Mouse (Mus musculus) neural tube, embryonic 13.5 days (tissue): Measurements from ENCODE around the gene Chid1. TPM values are rescaled to one million over a fixed set of nuclear protein-coding genes. Genes with fewer than 3 reads are reported as not detected.

Source experiments
- ATAC-seq: fragments of 200-750 bp; cut with Nextera tagmentation; 2 replicates; pipeline ENCODE4 v1.8.0; 2017; ENCODE audit warnings: low read depth, mild to moderate bottlenecking, moderate TSS enrichment, moderate library complexity
- H3K27ac ChIP-seq: fragments of 300-500 bp; sonication (generic); replicated peaks from 2 replicates; pipeline ENCODE4 v1.5.1; 2015; ENCODE audit warnings: moderate library complexity, mild to moderate bottlenecking, inconsistent platforms
- H3K27me3 ChIP-seq: fragments of 300-500 bp; sonication (generic); 2 replicates; pipeline ENCODE4 v1.6.1; 2015; ENCODE audit warnings: mild to moderate bottlenecking, inconsistent platforms
- H3K36me3 ChIP-seq: fragments of 300-500 bp; sonication (generic); 2 replicates; pipeline ENCODE4 v1.6.1; 2015; ENCODE audit warnings: mild to moderate bottlenecking, inconsistent platforms
- H3K4me1 ChIP-seq: fragments of 300-500 bp; sonication (generic); replicated peaks from 2 replicates; pipeline ENCODE4 v1.6.1; 2015; ENCODE audit warnings: inconsistent platforms
- H3K4me2 ChIP-seq: fragments of 300-500 bp; sonication (generic); 2 replicates; pipeline ENCODE4 v1.6.1; 2015; ENCODE audit warnings: inconsistent platforms, mild to moderate bottlenecking, moderate library complexity
- H3K4me3 ChIP-seq: fragments of 300-500 bp; sonication (generic); 2 replicates; pipeline ENCODE4 v1.5.1; 2015; ENCODE audit warnings: mild to moderate bottlenecking, inconsistent platforms
- H3K9ac ChIP-seq: fragments of 300-500 bp; sonication (generic); 2 replicates; pipeline ENCODE4 v1.6.1; 2015; ENCODE audit warnings: moderate library complexity, mild to moderate bottlenecking, inconsistent platforms
- H3K9me3 ChIP-seq: fragments of 300-500 bp; sonication (generic); 2 replicates; pipeline ENCODE4 v1.6.1; 2016; ENCODE audit warnings: inconsistent platforms
- WGBS: fragments of 180-500 bp; shearing (Covaris S2); methylation state at CpG from one replicate; pipeline ENCODE4 v1.1.7; 2015; 5-methylcytosine and 5-hydroxymethylcytosine counted together
- polyA plus RNA-seq: library from polyadenylated mRNA; unstranded; fragments of >200 nt; fragmentation: Nextera tagmentation; extraction: Ambion mirVana; gene quantifications from 2 replicates; pipeline ENCODE4 v1.2.1, GENCODE M21; 2015

Gene Chid1
- polyA plus RNA-seq, 1 experiment from 2014 or later: 38.6 TPM

DNA sequence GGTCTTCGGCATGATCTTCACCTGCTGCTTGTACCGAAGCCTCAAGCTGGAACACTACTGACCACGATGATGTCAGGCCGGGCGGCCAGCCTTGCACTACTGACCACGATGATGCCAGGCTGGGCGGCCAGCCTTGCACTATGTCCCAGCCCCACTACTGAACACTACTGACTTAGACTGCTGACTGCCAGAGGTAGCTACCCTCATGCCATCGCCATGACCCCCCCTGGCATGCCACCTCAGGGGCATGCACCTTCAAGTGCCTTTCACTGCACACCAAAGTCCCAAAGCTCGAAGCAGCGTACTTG is 69.1 kb downstream of the Chid1 start:
- ATAC-seq: no peak
- no peak overlapping the region for H3K4me2 ChIP-seq
- 92% methylated on average over 10 of the region's 10 CpGs for WGBS
- peaks cover 16% of the 10 kb centered on the region for H3K27me3 ChIP-seq
- H3K4me1 ChIP-seq: peaks cover 64% of the 10 kb centered on the region
- H3K36me3 ChIP-seq: peaks cover 34% of the 10 kb centered on the region
- no peaks in the 10 kb centered on the region for H3K9me3 ChIP-seq
- no peak overlapping the region for H3K27ac ChIP-seq
- H3K4me3 ChIP-seq: no peak overlapping the region
- H3K9ac ChIP-seq: no peak overlapping the region

DNA sequence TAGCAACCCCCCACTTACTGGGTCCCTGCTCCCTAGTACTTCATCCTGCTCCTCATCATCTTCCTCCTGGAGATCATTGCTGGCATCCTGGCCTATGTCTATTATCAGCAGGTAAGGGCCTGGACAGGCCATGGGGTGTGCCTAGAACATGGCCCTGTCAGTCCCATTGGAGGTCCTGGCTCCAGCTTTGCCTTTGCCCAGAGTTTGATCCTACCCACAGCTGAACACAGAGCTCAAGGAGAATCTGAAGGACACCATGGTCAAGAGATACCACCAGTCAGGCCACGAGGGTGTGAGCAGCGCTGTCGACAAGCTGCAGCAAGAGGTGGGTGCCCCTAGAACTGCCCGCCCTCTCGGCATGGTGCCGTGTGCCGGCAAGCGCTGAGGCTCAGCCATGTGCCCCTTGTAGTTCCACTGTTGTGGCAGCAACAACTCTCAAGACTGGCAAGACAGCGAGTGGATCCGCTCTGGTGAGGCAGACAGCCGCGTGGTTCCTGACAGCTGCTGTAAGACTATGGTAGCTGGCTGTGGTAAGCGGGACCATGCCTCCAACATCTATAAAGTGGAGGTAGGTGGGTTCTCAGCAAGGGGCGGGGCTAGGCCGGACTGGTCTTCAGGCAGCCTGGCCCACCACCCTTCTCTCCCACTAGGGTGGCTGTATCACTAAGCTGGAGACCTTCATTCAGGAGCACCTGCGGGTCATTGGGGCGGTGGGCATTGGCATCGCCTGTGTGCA is 69.6 kb downstream of the Chid1 start:
- peaks cover 63% of the 10 kb centered on the region for H3K4me1 ChIP-seq
- 91% methylated on average over 18 of the region's 18 CpGs for WGBS
- 0 out of 2 replicates have a peak overlapping the region, but pooled peaks have one; percentile 61 for H3K4me3 ChIP-seq
- H3K27me3 ChIP-seq: peaks cover 20% of the 10 kb centered on the region
- H3K9me3 ChIP-seq: no peaks in the 10 kb centered on the region
- H3K27ac ChIP-seq: 0 out of 2 replicates have a peak overlapping the region, but pooled peaks have one; percentile 94
- peak overlapping the region; percentile 75 for H3K4me2 ChIP-seq
- H3K9ac ChIP-seq: peak overlapping the region; percentile 81
- ATAC-seq: no peak
- H3K36me3 ChIP-seq: peaks cover 34% of the 10 kb centered on the region

DNA sequence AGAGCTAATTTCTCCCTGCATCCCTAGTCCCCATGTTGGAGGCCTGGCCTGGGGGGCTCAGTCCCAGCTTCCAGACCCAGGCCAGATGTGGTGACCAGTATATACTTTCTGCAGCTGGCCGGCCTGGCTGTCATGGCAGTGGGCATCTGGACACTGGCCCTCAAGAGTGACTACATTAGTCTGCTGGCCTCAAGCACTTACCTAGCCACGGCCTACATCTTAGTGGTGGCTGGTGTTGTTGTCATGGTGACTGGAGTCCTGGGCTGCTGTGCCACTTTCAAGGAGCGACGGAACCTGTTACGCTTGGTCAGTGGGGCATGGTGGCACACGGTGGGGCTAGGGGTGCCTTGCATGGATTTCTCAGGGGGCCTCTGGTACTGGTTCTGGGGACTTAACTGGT is 70.3 kb downstream of the Chid1 start:
- Histone ChIP-seq H3K4me1 (peaks cover 67% of the 10 kb centered on the region), H3K27me3 (peaks cover 27% of the 10 kb centered on the region), H3K9me3 (no peaks in the 10 kb centered on the region), H3K27ac (peak overlapping the region; percentile 94), H3K4me3 (peak overlapping the region; percentile 61), H3K9ac (peak overlapping the region; percentile 81), H3K36me3 (peaks cover 34% of the 10 kb centered on the region), H3K4me2 (peak overlapping the region; percentile 75)
- 79% methylated on average over 6 of the region's 6 CpGs for WGBS
- ATAC-seq: no peak

DNA sequence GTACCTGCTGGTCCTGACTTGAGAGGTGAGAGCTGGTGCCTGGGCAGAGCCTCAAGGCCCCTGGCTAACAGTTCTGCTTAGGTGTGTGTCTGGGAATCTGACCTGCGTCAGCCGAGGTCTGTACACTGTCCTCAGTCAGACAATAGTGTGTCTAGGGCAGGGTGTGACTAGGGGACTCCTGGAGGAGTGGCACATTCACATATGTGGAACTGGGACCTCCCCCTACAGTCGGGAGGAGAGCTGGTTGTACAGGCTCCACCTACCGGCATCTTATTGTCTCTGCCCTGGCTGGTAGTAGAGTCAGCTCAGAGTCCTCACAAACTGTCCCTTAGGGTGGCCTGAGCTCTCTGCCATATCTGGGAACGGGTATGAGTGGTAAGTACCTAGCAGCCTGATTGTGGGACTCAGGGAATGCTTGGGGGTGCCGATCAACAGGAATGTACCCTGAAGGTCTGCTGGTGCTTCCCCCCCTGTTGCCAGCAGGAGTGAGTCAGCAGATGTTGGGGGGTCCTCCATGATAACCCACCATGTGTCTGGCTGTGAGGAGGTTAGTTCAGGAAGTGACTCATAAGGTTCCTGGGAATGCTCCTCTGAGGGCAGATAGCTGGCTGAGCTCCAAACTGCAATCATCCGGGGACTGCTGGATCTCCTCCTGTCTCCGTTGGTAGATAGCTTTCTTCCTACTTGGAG is 71.0 kb downstream of the Chid1 start:
- ATAC-seq: peak; percentile 87
- Histone ChIP-seq H3K4me1 (peaks cover 60% of the 10 kb centered on the region), H3K36me3 (peaks cover 34% of the 10 kb centered on the region), H3K9me3 (no peaks in the 10 kb centered on the region), H3K4me3 (peak overlapping the region; percentile 61), H3K4me2 (peak overlapping the region; percentile 75), H3K9ac (peak overlapping the region; percentile 81), H3K27me3 (peaks cover 34% of the 10 kb centered on the region), H3K27ac (peak overlapping the region; percentile 94)
- 14% methylated on average over 8 of the region's 8 CpGs for WGBS

DNA sequence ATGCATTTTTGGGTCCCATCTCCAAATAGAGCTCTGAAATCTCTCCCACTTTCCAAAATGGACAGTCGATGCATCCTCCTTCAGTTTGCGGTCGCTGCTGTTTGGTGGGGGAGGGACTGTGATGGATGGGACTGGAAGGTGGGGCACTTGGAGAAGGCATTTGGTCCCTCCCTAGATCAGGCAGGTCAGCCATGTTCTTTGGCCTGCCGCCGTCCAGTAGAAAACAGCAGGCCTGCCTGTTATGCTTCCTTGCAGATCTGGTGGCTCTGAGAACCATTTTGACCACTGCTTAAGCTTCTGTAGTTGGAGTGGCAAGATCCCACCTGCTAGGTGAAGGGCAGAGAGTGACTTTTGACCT is 71.5 kb downstream of the Chid1 start:
- H3K4me3 ChIP-seq: peak overlapping the region; percentile 61
- ATAC-seq: peak; percentile 17; the same call in 1 of the 2 replicates

DNA sequence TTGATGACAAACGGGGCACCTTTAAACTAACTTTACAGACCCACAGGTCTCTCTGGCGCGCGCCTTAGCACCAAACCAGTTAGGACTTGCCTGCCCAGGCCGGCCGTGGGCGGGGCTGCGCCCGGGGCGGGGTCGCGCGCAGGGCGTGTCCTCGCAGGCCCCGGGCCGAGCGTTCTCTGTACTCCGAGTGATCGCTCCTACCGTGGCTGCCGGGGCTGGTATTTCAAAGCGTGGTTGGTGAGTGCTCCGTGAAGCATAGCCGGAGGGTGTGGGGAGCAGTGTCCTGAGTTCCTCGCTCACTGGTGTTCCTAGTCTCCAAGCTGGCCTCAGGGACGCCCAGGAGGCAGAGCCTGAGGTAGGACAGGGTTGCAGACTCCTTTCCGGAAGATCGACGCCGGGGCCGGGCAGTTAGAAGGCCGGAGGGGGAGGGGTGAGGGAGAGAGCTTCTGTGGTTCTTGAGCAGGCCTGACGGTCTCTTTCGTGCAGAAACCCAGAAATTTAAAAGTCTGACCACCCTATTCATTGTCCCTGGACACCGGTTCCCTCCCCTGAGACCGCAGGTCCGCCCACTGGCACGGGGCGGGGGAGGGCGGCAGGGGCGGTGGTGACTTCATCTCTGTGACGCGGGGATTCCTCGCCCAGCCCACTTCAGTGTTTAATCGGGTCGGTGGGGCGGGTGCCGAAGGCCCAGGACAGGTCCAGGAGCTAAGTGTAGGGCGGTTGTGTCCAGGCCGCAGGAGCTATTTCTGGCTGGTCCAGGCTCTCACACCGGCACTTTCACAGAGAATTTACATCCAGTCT is 72.2 kb downstream of the Chid1 start, which contains the start of gene Cd151:
TSS of gene Cd151 (plus strand) at position 163 of the 801 bp plus-strand sequence.
- Histone ChIP-seq H3K9ac (peak within 1 kb of the TSS; percentile 81), H3K27ac (peak within 1 kb of the TSS; percentile 94), H3K36me3 (peaks cover 28% of the 10 kb centered on the region), H3K4me1 (peaks cover 55% of the 10 kb centered on the region), H3K4me3 (peak within 1 kb of the TSS; percentile 61), H3K4me2 (peak within 1 kb of the TSS; percentile 75), H3K27me3 (peaks cover 47% of the 10 kb centered on the region), H3K9me3 (no peaks in the 10 kb centered on the region)
- WGBS: 1% methylated on average over 52 of the region's 52 CpGs
- ATAC-seq: peak; percentile 54

More for the DNA sequence above, 71.5 kb downstream of the Chid1 start:
- H3K27ac ChIP-seq: peak overlapping the region; percentile 94
- H3K4me1 ChIP-seq: peaks cover 55% of the 10 kb centered on the region
- H3K9me3 ChIP-seq: no peaks in the 10 kb centered on the region
- WGBS: 16% methylated on average over 5 of the region's 5 CpGs
- H3K4me2 ChIP-seq: peak overlapping the region; percentile 75
- H3K27me3 ChIP-seq: peaks cover 39% of the 10 kb centered on the region
- H3K9ac ChIP-seq: peak overlapping the region; percentile 81
- H3K36me3 ChIP-seq: peaks cover 34% of the 10 kb centered on the region

DNA sequence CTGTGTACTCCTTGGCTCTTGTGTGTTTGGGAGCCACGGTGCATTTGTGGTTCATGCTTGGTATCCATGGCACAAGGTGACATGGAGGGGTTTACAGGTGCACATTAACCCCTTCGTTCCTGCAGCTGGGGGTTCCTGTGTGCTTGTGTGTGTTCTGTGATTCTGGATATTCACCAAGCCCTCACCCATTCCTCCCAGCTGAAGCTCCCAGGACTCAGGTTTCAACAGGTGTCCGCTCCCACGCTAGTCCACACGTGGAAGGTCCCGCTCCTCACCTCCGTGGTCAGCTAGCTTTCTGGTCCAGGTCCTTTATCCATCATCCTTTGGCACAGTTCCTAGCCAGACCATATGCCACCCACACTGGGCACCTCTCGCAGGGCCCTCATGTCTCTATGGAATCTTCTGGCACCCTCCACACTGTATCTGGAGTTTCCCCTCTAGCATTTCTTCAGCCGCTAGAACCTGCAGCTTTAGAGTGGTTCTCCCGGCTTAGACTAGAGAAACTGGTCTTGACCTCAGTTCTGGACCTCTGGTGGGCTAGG is 73.0 kb downstream of the Chid1 start:
- H3K4me3 ChIP-seq: peak overlapping the region; percentile 61
- no peak overlapping the region for H3K27ac ChIP-seq
- H3K9ac ChIP-seq: peak overlapping the region; percentile 81
- peaks cover 61% of the 10 kb centered on the region for H3K4me1 ChIP-seq
- WGBS: 61% methylated on average over 10 of the region's 10 CpGs
- no peak for ATAC-seq
- H3K27me3 ChIP-seq: peaks cover 54% of the 10 kb centered on the region
- peaks cover 22% of the 10 kb centered on the region for H3K36me3 ChIP-seq
- H3K9me3 ChIP-seq: no peaks in the 10 kb centered on the region
- peak overlapping the region; percentile 75 for H3K4me2 ChIP-seq

DNA sequence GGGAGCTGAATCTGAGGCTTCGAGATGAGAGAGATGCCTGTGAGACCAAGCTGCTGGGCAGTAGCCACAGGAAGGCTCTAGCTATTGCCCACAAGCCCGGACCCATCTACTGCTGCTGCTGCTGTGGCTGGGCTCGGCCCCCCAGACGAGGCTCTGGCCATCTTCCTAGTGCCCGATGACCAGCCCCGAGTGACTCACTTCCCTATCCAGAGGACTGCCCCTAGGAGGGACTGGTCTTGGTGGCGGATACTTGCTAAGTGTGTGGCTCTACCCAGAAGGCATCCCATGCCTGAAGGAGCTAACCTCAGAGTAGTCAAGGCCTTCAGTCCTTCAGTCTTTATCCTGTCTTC is 73.6 kb downstream of the Chid1 start:
- H3K9ac ChIP-seq: no peak overlapping the region
- H3K27me3 ChIP-seq: peaks cover 61% of the 10 kb centered on the region
- H3K4me3 ChIP-seq: no peak overlapping the region
- no peak overlapping the region for H3K27ac ChIP-seq
- ATAC-seq: no peak
- H3K4me2 ChIP-seq: no peak overlapping the region
- 78% methylated on average over 7 of the region's 7 CpGs for WGBS
- H3K4me1 ChIP-seq: peaks cover 60% of the 10 kb centered on the region
- H3K36me3 ChIP-seq: peaks cover 16% of the 10 kb centered on the region
- H3K9me3 ChIP-seq: no peaks in the 10 kb centered on the region

DNA sequence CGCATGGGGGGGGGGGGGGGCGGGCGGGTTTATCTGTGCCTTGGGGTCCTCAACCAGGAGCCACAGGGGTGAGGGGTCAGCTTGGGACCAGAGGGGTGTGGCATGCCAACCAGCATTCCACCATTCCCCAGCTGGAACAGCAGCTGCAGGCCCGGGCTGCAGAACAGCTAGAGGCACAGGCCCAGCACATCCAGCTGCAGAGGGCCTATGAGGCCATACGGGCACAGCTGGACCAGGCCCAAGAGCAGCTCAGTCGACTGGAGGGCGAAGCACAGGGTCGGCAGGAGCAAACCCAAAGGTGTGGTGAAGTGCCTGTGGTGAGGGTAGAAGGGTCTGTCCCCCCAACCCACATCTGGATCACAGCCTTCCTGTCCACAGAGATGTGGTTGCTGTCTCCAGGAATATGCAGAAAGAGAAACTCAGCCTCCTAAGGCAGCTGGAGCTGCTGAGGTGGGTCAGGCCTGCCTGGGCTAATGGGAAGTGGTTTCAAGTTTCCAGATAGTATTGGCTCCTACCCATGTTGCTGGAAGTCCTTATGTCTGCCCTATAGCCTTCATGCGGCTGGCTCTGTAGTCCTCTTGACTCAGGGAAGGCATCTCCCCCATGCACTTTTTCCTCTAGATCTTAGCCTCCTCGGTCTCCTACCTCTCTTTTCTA is 74.1 kb downstream of the Chid1 start:
- peaks cover 56% of the 10 kb centered on the region for H3K4me1 ChIP-seq
- no peak overlapping the region for H3K4me3 ChIP-seq
- peaks cover 11% of the 10 kb centered on the region for H3K36me3 ChIP-seq
- H3K27ac ChIP-seq: no peak overlapping the region
- no peak overlapping the region for H3K9ac ChIP-seq
- no peak overlapping the region for H3K4me2 ChIP-seq
- 34% methylated on average over 10 of the region's 10 CpGs for WGBS
- H3K27me3 ChIP-seq: peaks cover 66% of the 10 kb centered on the region
- H3K9me3 ChIP-seq: no peaks in the 10 kb centered on the region
- no peak for ATAC-seq

DNA sequence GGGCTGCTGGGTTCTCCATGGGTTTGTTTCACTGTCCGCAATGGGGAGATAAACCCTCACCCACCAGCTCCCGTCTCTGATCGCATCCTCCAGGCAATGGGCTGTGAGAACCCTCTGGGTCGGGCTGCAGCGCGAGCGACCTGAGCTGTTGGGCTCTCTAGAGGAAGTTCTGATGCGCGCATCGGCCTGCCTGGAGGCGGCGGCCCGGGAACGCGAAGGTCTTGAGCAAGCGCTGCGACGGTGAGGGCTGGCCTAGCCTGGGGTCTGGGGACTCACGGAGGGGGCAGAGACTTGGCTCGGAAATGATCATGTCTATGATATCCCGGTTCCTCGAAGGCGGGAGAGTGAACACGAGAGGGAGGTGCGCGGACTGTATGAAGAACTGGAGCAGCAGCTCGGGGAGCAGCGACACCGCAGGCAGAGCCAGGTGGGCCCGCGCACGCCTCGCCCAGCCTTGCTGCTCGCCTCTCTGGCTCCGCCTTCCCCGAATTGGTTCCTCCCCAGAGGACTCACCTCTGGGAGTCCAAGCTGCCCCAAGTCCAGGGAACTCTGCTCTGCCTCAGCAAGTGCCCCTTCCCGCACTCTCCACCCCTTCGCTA is 75.0 kb downstream of the Chid1 start:
- Histone ChIP-seq H3K9ac (peak overlapping the region; percentile 4; the same call in 1 of the 2 replicates), H3K36me3 (peaks cover 10% of the 10 kb centered on the region), H3K4me1 (peaks cover 48% of the 10 kb centered on the region), H3K27me3 (peaks cover 74% of the 10 kb centered on the region), H3K9me3 (no peaks in the 10 kb centered on the region), H3K4me3 (peak overlapping the region; percentile 8), H3K27ac (no peak overlapping the region), H3K4me2 (peak overlapping the region; percentile 31)
- no peak for ATAC-seq
- 2% methylated on average over 38 of the region's 38 CpGs for WGBS
